Mouse (Mus musculus): ENCODE data around the gene Kdm6b. TPM values are rescaled to one million over a fixed set of nuclear protein-coding genes. Genes with fewer than 3 reads are reported as not detected.

The Kdm6b gene
- polyA plus RNA-seq, 2 experiments = 1.4 to 2.9 TPM

DNA sequence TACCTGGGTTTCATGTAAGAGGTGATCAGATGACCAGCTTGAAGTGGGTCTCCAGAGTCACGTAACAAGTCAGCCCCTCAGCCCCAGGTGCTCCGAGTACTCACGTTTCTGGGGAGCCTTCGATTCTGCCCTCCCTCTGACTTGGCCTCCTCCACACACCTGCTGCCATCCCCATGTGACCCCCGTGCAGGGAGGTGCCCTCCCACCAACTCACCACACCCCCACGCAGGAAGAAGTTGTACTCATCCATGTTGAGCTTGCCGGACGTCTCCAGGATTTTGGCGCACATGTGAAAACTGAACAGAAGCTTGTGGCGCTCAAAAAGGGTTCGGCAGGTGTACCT, 19.1 kb upstream of the Kdm6b start:
- Histone ChIP-seq H3K9ac (replicated peaks) (no peak overlapping the region), H3K4me1 (replicated peaks; ENCODE audit: control insufficient read depth in 2 of 2, insufficient read depth in 2 of 2, low read length in 1 of 2) (peaks cover 0 to 2% of the 10 kb centered on the region in 2 experiments; a peak in 1 of 4 replicates), H3K4me3 (ENCODE audit: insufficient read depth in 1 of 2, low read depth in 2 of 2, low read length in 2 of 2) (no peak overlapping the region), H3K27ac (no peak overlapping the region), H3K9me3 (ENCODE audit: control insufficient read depth, low read length) (no peaks in the 10 kb centered on the region), H3K4me2 (ENCODE audit: low read depth) (no peak overlapping the region), H3K27me3 (ENCODE audit: control insufficient read depth, insufficient read depth, low read length) (no peaks in the 10 kb centered on the region), H3K36me3 (replicated peaks; ENCODE audit: control insufficient read depth, insufficient read depth, low read depth) (no peaks in the 10 kb centered on the region)
- DNase-seq (ENCODE audit: low read depth in 3 of 3, low spot score in 3 of 3) (no peak), ATAC-seq (ENCODE audit: insufficient read depth) (no peak)
- WGBS (ENCODE audit: insufficient replicate concordance) = 59% methylated on average over 11 of the region's 11 CpGs
- TF ChIP-seq EP300 (IDR thresholded peaks at IDR 0.05; ENCODE audit: low read depth) (no peak), CTCF (IDR thresholded peaks at IDR 0.05; ENCODE audit: low read depth) (no peak)

DNA sequence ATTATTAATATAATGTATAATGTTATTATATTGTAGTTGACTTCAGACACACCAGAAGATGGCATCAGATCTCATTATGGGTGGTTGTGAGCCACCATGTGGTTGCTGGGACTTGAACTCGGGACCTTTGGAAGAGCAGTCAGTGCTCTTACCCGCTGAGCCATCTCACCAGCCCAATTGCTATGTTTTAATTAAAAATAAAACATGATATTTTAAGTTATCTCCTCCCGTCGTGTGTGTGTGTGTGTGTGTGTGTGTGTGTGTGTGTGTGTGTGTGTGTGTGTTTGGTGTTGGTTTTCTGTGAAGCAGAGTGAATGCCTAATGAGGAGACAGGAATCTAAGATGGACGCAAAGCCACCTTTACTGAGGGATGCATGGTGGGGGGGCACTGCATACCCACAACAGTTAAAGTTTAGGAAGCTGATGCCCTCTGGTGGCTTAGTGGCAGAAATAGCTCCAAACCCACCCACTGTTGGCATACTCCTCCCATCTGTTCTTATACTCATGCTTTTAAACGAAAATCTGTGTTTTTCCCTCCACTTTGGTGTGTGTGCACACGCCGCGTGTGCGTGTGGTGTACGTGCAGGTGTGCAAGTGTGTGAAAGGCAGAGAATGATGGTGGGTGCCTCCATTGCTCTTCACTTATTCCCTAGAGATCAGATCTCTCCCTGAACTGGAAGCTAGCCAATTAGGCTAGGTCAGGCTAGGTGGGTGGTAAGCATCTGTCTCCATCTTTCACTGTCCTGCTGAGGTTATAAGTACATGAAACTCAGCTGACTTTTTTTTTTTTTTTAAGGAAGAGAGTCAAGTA, 18.6 kb upstream of the Kdm6b start:
- H3K4me1 ChIP-seq (replicated peaks; ENCODE audit: control insufficient read depth in 2 of 2, insufficient read depth in 2 of 2, low read length in 1 of 2) = peaks cover 0 to 2% of the 10 kb centered on the region in 2 experiments; a peak in 1 of 4 replicates
- no peaks in the 10 kb centered on the region for H3K9me3 ChIP-seq (ENCODE audit: control insufficient read depth, low read length)
- ATAC-seq (ENCODE audit: insufficient read depth) (no peak), DNase-seq (ENCODE audit: low read depth in 3 of 3, low spot score in 3 of 3) (peak in 2 of 3 experiments; percentile 37)
- WGBS (ENCODE audit: insufficient replicate concordance) = 30% methylated on average over 11 of the region's 11 CpGs
- no peak for TF ChIP-seq EP300 (IDR thresholded peaks at IDR 0.05; ENCODE audit: low read depth)
- peak; percentile 79 for TF ChIP-seq CTCF (IDR thresholded peaks at IDR 0.05; ENCODE audit: low read depth)
- H3K4me3 ChIP-seq (ENCODE audit: insufficient read depth in 1 of 2, low read depth in 2 of 2, low read length in 2 of 2) = no peak overlapping the region
- H3K36me3 ChIP-seq (replicated peaks; ENCODE audit: control insufficient read depth, insufficient read depth, low read depth) = no peaks in the 10 kb centered on the region
- no peaks in the 10 kb centered on the region for H3K27me3 ChIP-seq (ENCODE audit: control insufficient read depth, insufficient read depth, low read length)
- no peak overlapping the region for H3K4me2 ChIP-seq (ENCODE audit: low read depth)
- no peak overlapping the region for H3K9ac ChIP-seq (replicated peaks)
- no peak overlapping the region for H3K27ac ChIP-seq

DNA sequence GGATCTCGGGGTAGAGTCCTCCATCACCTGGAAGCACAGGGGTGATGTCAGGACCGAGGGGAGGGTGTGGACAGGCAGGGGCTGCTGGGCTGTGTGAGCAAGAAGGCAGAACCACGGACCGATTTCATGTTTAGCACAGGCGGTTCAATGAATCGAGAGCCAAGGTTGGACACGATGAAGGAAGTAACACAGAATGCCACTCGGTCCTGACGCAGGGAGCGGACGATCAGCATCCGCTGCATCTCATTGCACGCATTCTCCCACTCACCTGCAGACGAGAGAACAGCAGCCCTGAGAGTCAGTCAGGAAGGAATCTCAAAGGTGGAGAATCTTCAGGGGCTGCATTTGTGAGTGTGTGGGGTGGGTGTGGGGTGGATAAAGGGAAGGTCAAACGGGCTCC, 17.2 kb upstream of the Kdm6b start:
- H3K9ac ChIP-seq (replicated peaks) = no peak overlapping the region
- no peak overlapping the region for H3K27ac ChIP-seq
- no peaks in the 10 kb centered on the region for H3K36me3 ChIP-seq (replicated peaks; ENCODE audit: control insufficient read depth, insufficient read depth, low read depth)
- no peak overlapping the region for H3K4me3 ChIP-seq (ENCODE audit: insufficient read depth in 1 of 2, low read depth in 2 of 2, low read length in 2 of 2)
- ATAC-seq (ENCODE audit: insufficient read depth) (no peak), DNase-seq (ENCODE audit: low read depth in 3 of 3, low spot score in 3 of 3) (no peak)
- WGBS (ENCODE audit: insufficient replicate concordance) = 81% methylated on average over 15 of the region's 15 CpGs
- no peak overlapping the region for H3K4me2 ChIP-seq (ENCODE audit: low read depth)
- no peak for TF ChIP-seq EP300 (IDR thresholded peaks at IDR 0.05; ENCODE audit: low read depth)
- TF ChIP-seq CTCF (IDR thresholded peaks at IDR 0.05; ENCODE audit: low read depth) = no peak
- no peaks in the 10 kb centered on the region for H3K9me3 ChIP-seq (ENCODE audit: control insufficient read depth, low read length)
- no peaks in the 10 kb centered on the region for H3K27me3 ChIP-seq (ENCODE audit: control insufficient read depth, insufficient read depth, low read length)
- H3K4me1 ChIP-seq (replicated peaks; ENCODE audit: control insufficient read depth in 2 of 2, insufficient read depth in 2 of 2, low read length in 1 of 2) = peaks cover 7 to 8% of the 10 kb centered on the region in 2 experiments

DNA sequence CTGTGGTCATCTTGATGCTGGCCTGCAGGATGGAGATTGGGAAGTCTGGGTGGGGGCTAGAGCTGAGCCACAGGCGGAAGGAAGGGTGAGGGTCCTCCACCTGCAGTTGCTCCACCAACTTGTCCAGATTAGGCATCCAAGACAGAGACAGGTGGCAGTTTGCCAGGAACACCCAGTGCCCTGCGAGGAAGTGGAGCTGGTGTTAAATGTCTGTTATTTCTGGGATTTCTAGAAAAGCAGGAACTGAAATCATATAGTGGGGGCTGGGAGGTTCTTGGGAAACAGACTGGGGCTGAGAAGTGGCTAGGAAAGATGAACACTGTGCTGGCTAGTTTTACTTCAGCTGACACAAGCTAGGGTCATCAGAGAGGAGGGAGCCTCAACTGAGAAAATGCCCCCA, 15.8 kb upstream of the Kdm6b start:
- H3K4me3 ChIP-seq (ENCODE audit: insufficient read depth in 1 of 2, low read depth in 2 of 2, low read length in 2 of 2) = no peak overlapping the region
- no peak overlapping the region for H3K9ac ChIP-seq (replicated peaks)
- no peak for TF ChIP-seq CTCF (IDR thresholded peaks at IDR 0.05; ENCODE audit: low read depth)
- TF ChIP-seq EP300 (IDR thresholded peaks at IDR 0.05; ENCODE audit: low read depth) = no peak
- H3K9me3 ChIP-seq (ENCODE audit: control insufficient read depth, low read length) = no peaks in the 10 kb centered on the region
- no peak for DNase-seq (ENCODE audit: low read depth in 3 of 3, low spot score in 3 of 3)
- no peak overlapping the region for H3K27ac ChIP-seq
- ATAC-seq (ENCODE audit: insufficient read depth) = no peak
- H3K4me1 ChIP-seq (replicated peaks; ENCODE audit: control insufficient read depth in 2 of 2, insufficient read depth in 2 of 2, low read length in 1 of 2) = peaks cover 7 to 9% of the 10 kb centered on the region in 2 experiments
- WGBS (ENCODE audit: insufficient replicate concordance) = 25% methylated on average over 2 of the region's 2 CpGs
- H3K4me2 ChIP-seq (ENCODE audit: low read depth) = no peak overlapping the region
- H3K27me3 ChIP-seq (ENCODE audit: control insufficient read depth, insufficient read depth, low read length) = no peaks in the 10 kb centered on the region
- no peaks in the 10 kb centered on the region for H3K36me3 ChIP-seq (replicated peaks; ENCODE audit: control insufficient read depth, insufficient read depth, low read depth)

DNA sequence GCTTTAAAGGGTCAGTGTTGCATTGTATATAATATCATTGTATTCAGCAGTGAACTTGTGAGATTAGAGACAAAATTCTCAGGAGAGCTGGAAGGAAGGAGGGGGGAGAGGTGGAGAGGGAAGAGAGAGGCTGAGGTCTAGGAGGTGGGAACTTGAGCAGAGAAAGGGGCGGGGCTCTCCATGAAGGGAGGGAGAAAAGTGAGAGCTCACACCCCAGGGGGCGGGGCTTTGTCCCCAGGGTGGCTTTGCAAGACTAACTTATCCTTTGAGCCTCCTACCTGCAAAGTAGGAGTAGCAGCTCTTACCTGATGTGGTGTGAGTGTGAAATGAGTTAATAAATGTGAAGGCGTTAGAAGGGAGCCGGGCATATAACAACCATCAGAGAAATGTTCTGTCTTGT, 15.3 kb upstream of the Kdm6b start:
- Histone ChIP-seq H3K27me3 (ENCODE audit: control insufficient read depth, insufficient read depth, low read length) (no peaks in the 10 kb centered on the region), H3K4me1 (replicated peaks; ENCODE audit: control insufficient read depth in 2 of 2, insufficient read depth in 2 of 2, low read length in 1 of 2) (peaks cover 7 to 14% of the 10 kb centered on the region in 2 experiments), H3K36me3 (replicated peaks; ENCODE audit: control insufficient read depth, insufficient read depth, low read depth) (no peaks in the 10 kb centered on the region), H3K4me2 (ENCODE audit: low read depth) (no peak overlapping the region), H3K9ac (replicated peaks) (no peak overlapping the region), H3K9me3 (ENCODE audit: control insufficient read depth, low read length) (no peaks in the 10 kb centered on the region), H3K4me3 (ENCODE audit: insufficient read depth in 1 of 2, low read depth in 2 of 2, low read length in 2 of 2) (no peak overlapping the region), H3K27ac (no peak overlapping the region)
- no peak for ATAC-seq (ENCODE audit: insufficient read depth)
- TF ChIP-seq CTCF (IDR thresholded peaks at IDR 0.05; ENCODE audit: low read depth) = no peak
- TF ChIP-seq EP300 (IDR thresholded peaks at IDR 0.05; ENCODE audit: low read depth) = no peak
- 25% methylated on average over 4 of the region's 4 CpGs for WGBS (ENCODE audit: insufficient replicate concordance)
- peak in 2 of 3 experiments; percentile 37 to 42 for DNase-seq (ENCODE audit: low read depth in 3 of 3, low spot score in 3 of 3)
